Mouse (Mus musculus) cerebral cortex, adult 2 months (tissue): Measurements from ENCODE around the gene Ltbp3.

Experiments used
- WGBS: fragments of 180-500 bp; shearing (Covaris S2); methylation state at CpG from one replicate; pipeline ENCODE4 v1.1.7; 2018; 5-methylcytosine and 5-hydroxymethylcytosine counted together

The Ltbp3 gene

GRCm38 (mm10) chr19:5724549-5724941 lies 16.2 kb upstream of the Ltbp3 start:
- 59% methylated on average over 7 of the region's 7 CpGs for WGBS

GRCm38 (mm10) chr19:5725029-5725707 lies 15.5 kb upstream of the Ltbp3 start:
- WGBS, result 68% methylated on average over 12 of the region's 12 CpGs

- 13% methylated on average over 49 of the region's 49 CpGs for WGBS
Measured at GRCm38 (mm10) chr19:5725767-5726515, 14.8 kb upstream of the Ltbp3 start, which contains the start of gene Ehbp1l1. Gene Ehbp1l1, minus strand, starts transcription at chr19:5726317.

- WGBS, result 64% methylated on average over 15 of the region's 15 CpGs
Measured at GRCm38 (mm10) chr19:5726961-5727578, 13.6 kb upstream of the Ltbp3 start.

GRCm38 (mm10) chr19:5727701-5728100 lies 13.0 kb upstream of the Ltbp3 start:
- 2% methylated on average over 14 of the region's 14 CpGs for WGBS

- WGBS, result 1% methylated on average over 36 of the region's 37 CpGs
Measured at GRCm38 (mm10) chr19:5728631-5729443, 11.9 kb upstream of the Ltbp3 start.

GRCm38 (mm10) chr19:5729444-5729815 lies 11.3 kb upstream of the Ltbp3 start, which contains the start of gene Fam89b:
Gene Fam89b, minus strand, starts transcription at chr19:5729653.
- under 1% methylated on average over 37 of the region's 37 CpGs for WGBS

GRCm38 (mm10) chr19:5730314-5731186 lies 10.2 kb upstream of the Ltbp3 start:
- 72% methylated on average over 29 of the region's 29 CpGs for WGBS

- under 1% methylated on average over 47 of the region's 47 CpGs for WGBS
Measured at GRCm38 (mm10) chr19:5731264-5731978, 9.3 kb upstream of the Ltbp3 start.

- 75% methylated on average over 9 of the region's 9 CpGs for WGBS
Measured at GRCm38 (mm10) chr19:5734325-5734724, 6.4 kb upstream of the Ltbp3 start.

- WGBS, result 76% methylated on average over 2 of the region's 2 CpGs
Measured at GRCm38 (mm10) chr19:5739446-5739845, 1.3 kb upstream of the Ltbp3 start.

GRCm38 (mm10) chr19:5741641-5742240 lies 1.0 kb downstream of the Ltbp3 start:
- WGBS, result 1% methylated on average over 55 of the region's 55 CpGs

GRCm38 (mm10) chr19:5742241-5742641 lies 1.5 kb downstream of the Ltbp3 start:
- 10% methylated on average over 32 of the region's 32 CpGs for WGBS

- 59% methylated on average over 5 of the region's 5 CpGs for WGBS
Measured at GRCm38 (mm10) chr19:5743576-5743975, 2.9 kb downstream of the Ltbp3 start.

GRCm38 (mm10) chr19:5745756-5746710 lies 5.3 kb downstream of the Ltbp3 start:
- WGBS, result 24% methylated on average over 36 of the region's 36 CpGs

- 57% methylated on average over 12 of the region's 12 CpGs for WGBS
Measured at GRCm38 (mm10) chr19:5746907-5747363, 6.2 kb downstream of the Ltbp3 start.

- 47% methylated on average over 6 of the region's 6 CpGs for WGBS
Measured at GRCm38 (mm10) chr19:5749476-5749875, 8.8 kb downstream of the Ltbp3 start.

- 49% methylated on average over 22 of the region's 22 CpGs for WGBS
Measured at GRCm38 (mm10) chr19:5750951-5751350, 10.2 kb downstream of the Ltbp3 start.
